Comparison of ENCODE assay signal across 25 mouse cellular contexts in the genomic region with DNA sequence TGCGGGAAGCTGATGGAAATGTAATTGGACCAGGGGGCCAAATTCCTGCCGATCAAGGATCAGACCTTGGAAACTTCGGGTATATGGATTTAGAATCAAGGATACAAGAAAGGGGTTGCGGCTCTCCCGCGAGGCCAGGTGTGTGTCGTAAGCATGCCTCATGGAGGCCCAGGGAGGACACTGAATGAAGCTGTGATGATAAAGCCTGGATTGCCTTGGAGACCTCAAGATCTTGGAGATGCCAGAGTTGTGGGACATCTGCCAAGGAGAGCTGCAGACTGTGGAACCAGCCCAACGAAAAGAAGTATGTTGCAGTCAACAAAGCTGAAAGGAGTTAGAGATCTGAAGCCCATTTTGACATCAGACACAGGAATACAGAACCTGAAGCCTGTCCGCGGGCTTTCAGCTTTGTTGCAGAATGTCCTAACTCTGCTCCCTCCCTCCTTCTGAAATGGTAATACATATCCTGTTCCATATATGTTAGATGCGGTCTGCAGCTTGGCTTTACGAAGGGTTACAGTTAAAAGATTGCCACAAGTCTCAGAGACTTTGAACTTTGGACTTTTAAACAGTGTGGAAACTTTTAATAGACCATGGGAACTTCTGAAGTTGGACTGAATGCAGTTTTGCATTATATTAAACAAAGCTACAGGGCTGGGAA.
DNase-seq lines count a peak whose midpoint lies in the region; ATAC-seq and TF ChIP-seq lines count a peak whose summit lies in the region.
"Had no signal": no experiment of that assay in that cellular context is flagged by ENCODE, and none has a peak within 500 bp of the region (broad histone marks: within the 10 kb centered on the region; RNA-seq: fewer than 3 reads in every experiment).

No protein-coding gene starts in this region.

- TF ChIP-seq POLR2A in heart, adult 2 months (IDR thresholded peaks at IDR 0.05; ENCODE audit: insufficient read depth, low read depth, low read length) = no peak
- TF ChIP-seq POLR2A in small intestine, adult 2 months (IDR thresholded peaks at IDR 0.05; ENCODE audit: low read depth, low read length) = no peak

- H3K4me3 ChIP-seq in heart, adult 2 months = no peak overlapping the region
- H3K4me3 ChIP-seq in liver, postnatal 0 days (ENCODE audit: low read depth, low read length) = no peak overlapping the region
- no peak overlapping the region for H3K4me3 ChIP-seq in liver, embryonic 12.5 days
- no peak overlapping the region for H3K4me3 ChIP-seq in small intestine, adult 2 months (ENCODE audit: low read depth, low read length)
- H3K4me3 ChIP-seq: embryonic facial prominence, embryonic 15.5 days; erythroblast, embryonic 14.5 days; forebrain, embryonic 10.5 days; gastrocnemius, adult 2 months; heart, embryonic 15.5 days; hindbrain, embryonic 13.5 days had no signal

- H3K79me2 ChIP-seq in heart, adult 2 months (replicated peaks; ENCODE audit: control insufficient read depth, insufficient read depth, low read length) = no peaks in the 10 kb centered on the region; the same call in 1 of the 2 replicates

- WGBS in heart, adult 2 months = 93% methylated on average over 12 of the region's 12 CpGs
- 87% methylated on average over 12 of the region's 12 CpGs for WGBS in liver, postnatal 0 days (ENCODE audit: insufficient replicate concordance)
- 91% methylated on average over 12 of the region's 12 CpGs for WGBS in liver, embryonic 12.5 days (ENCODE audit: insufficient replicate concordance)
- 36% methylated on average over 12 of the region's 12 CpGs for WGBS in small intestine, adult 2 months

- H3K9ac ChIP-seq in heart, adult 2 months (ENCODE audit: low read depth, low read length) = no peak overlapping the region
- no peak overlapping the region for H3K9ac ChIP-seq in liver, postnatal 0 days (replicated peaks)
- H3K9ac ChIP-seq in liver, embryonic 12.5 days = no peak overlapping the region
- H3K9ac ChIP-seq: embryonic facial prominence, embryonic 15.5 days; heart, embryonic 15.5 days; hindbrain, embryonic 13.5 days had no signal

- H3K4me1 ChIP-seq in heart, adult 2 months (ENCODE audit: control insufficient read depth, insufficient read depth, low read length) = no peaks in the 10 kb centered on the region
- H3K4me1 ChIP-seq in liver, postnatal 0 days (ENCODE audit: insufficient read depth) = no peaks in the 10 kb centered on the region
- no peaks in the 10 kb centered on the region for H3K4me1 ChIP-seq in liver, embryonic 12.5 days
- H3K4me1 ChIP-seq in small intestine, adult 2 months (ENCODE audit: control insufficient read depth, insufficient read depth, insufficient read length, low read length) = peaks cover 12% of the 10 kb centered on the region; the same call in 1 of the 2 replicates
- H3K4me1 ChIP-seq: embryonic facial prominence, embryonic 15.5 days; forebrain, embryonic 10.5 days; heart, embryonic 15.5 days; hindbrain, embryonic 13.5 days had no signal

- intact Hi-C loops in heart, adult 2 months (cut with DNase I) = loop anchor here (10.0 kb wide), 1 partner anchor 331 kb away; no protein-coding TSS in a partner anchor

- no peaks in the 10 kb centered on the region for H3K9me3 ChIP-seq in liver, postnatal 0 days (ENCODE audit: low read length)
- no peaks in the 10 kb centered on the region for H3K9me3 ChIP-seq in liver, embryonic 12.5 days (replicated peaks)
- H3K9me3 ChIP-seq: embryonic facial prominence, embryonic 15.5 days; forebrain, embryonic 10.5 days; G1E; heart, embryonic 15.5 days; hindbrain, embryonic 13.5 days had no signal

- H3K27ac ChIP-seq in heart, adult 2 months = no peak overlapping the region
- H3K27ac ChIP-seq in liver, postnatal 0 days (ENCODE audit: low read depth) = no peak overlapping the region
- H3K27ac ChIP-seq in liver, embryonic 12.5 days = no peak overlapping the region
- peak overlapping the region; percentile 64 for H3K27ac ChIP-seq in small intestine, adult 2 months (ENCODE audit: insufficient read depth, low read depth, low read length)
- H3K27ac ChIP-seq: embryonic facial prominence, embryonic 15.5 days; forebrain, embryonic 10.5 days; gastrocnemius, adult 2 months; heart, embryonic 15.5 days; hindbrain, embryonic 13.5 days had no signal

- no peaks in the 10 kb centered on the region for H3K27me3 ChIP-seq in heart, adult 2 months (ENCODE audit: control insufficient read depth, insufficient read depth, low read length)
- no peaks in the 10 kb centered on the region for H3K27me3 ChIP-seq in liver, postnatal 0 days (ENCODE audit: insufficient read depth, low read length)
- no peaks in the 10 kb centered on the region for H3K27me3 ChIP-seq in liver, embryonic 12.5 days (replicated peaks)
- H3K27me3 ChIP-seq in small intestine, adult 2 months (ENCODE audit: control insufficient read depth, insufficient read depth, low read length) = no peaks in the 10 kb centered on the region
- H3K27me3 ChIP-seq: embryonic facial prominence, embryonic 15.5 days; heart, embryonic 15.5 days; hindbrain, embryonic 13.5 days had no signal

- peak; percentile 52 for DNase-seq in heart, adult 11 months
- no peak for DNase-seq in heart, adult 2 months
- no peak for DNase-seq in liver, postnatal 0 days
- DNase-seq in urinary bladder, adult 2 months (ENCODE audit: low spot score) = no peak
- no peak for DNase-seq in c-Kit-positive CD71-positive TER-119-positive erythroid progenitor cells, embryonic 14.5 days (ENCODE audit: low spot score)
- DNase-seq: adrenal gland, postnatal 25 days; B cell, adult 2 months; cerebellum, adult 8-10 months; cerebellum, postnatal 14 days; embryo, embryonic 11 days; gastrocnemius, adult 2 months; gastrocnemius, postnatal 25 days; heart, adult 18-20 months; heart, postnatal 14 days had no signal

- H3K36me3 ChIP-seq in heart, adult 2 months (ENCODE audit: control insufficient read depth, insufficient read depth, low read length) = no peaks in the 10 kb centered on the region; the same call in 1 of the 2 replicates
- H3K36me3 ChIP-seq in liver, postnatal 0 days (replicated peaks; ENCODE audit: insufficient read depth, low read length) = peaks cover 91% of the 10 kb centered on the region
- H3K36me3 ChIP-seq in liver, embryonic 12.5 days = peaks cover 94% of the 10 kb centered on the region
- peaks cover 61% of the 10 kb centered on the region for H3K36me3 ChIP-seq in small intestine, adult 2 months (ENCODE audit: control insufficient read depth, insufficient read depth, low read length)

- peak; percentile 41; the same call in 1 of the 2 replicates for ATAC-seq in liver, postnatal 0 days
- no peak for ATAC-seq in liver, embryonic 12.5 days
- ATAC-seq: CD4-positive, CD25-positive, alpha-beta regulatory T cell, adult 4 months; forebrain, embryonic 14.5 days had no signal

- H3K4me2 ChIP-seq in liver, postnatal 0 days (ENCODE audit: low read depth, low read length) = no peak overlapping the region
- H3K4me2 ChIP-seq in liver, embryonic 12.5 days = no peak overlapping the region
- H3K4me2 ChIP-seq: embryonic facial prominence, embryonic 15.5 days; heart, embryonic 11.5 days; heart, embryonic 15.5 days; hindbrain, embryonic 13.5 days had no signal

- TF ChIP-seq EP300 in heart, adult 2 months (IDR thresholded peaks at IDR 0.05; ENCODE audit: insufficient read depth, low read depth, low read length) = no peak
- no peak for TF ChIP-seq EP300 in liver, postnatal 0 days (IDR thresholded peaks at IDR 0.05; ENCODE audit: low read depth)

- no peak for TF ChIP-seq CTCF in heart, adult 2 months (IDR thresholded peaks at IDR 0.05)
- TF ChIP-seq CTCF in liver, postnatal 0 days (IDR thresholded peaks at IDR 0.05; ENCODE audit: low read depth) = no peak
- no peak for TF ChIP-seq CTCF in small intestine, adult 2 months (IDR thresholded peaks at IDR 0.05; ENCODE audit: extremely low read depth, insufficient read length, insufficient replicate concordance, low read depth, low read length)
